12 mouse cellular contexts compared by ENCODE assay signal in the genomic region with DNA sequence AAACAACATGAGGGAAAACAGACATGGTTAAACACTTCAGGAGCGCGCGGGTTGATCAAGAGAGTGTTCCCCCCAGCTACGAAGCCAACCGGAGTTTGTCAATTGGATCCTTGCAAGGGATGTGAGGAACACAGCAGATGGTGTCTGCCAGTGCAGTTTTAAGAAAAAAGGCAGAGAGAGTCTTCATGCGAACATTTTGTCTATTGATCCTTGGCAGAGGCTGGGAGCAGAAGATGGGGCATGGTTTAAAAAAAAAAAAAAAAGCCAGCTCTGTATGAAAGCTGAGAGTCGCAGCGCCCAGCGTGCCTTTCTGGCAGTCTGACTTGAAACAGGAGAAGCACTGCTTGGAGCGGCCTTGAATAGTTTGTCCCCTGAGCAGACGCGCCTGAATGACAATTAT. TPM values are rescaled to one million over a fixed set of nuclear protein-coding genes. Genes with fewer than 3 reads are reported as not detected.
A peak's percentile ranks its signal among the peaks of the same experiment; 100 is the strongest.
DNase-seq lines count a peak whose midpoint lies in the region; ATAC-seq lines count a peak whose summit lies in the region.
"Had no signal": no experiment of that assay in that cellular context is flagged by ENCODE, and none has a peak within 500 bp of the region (broad histone marks: within the 10 kb centered on the region; RNA-seq: fewer than 3 reads in every experiment).

No protein-coding gene starts in this region.

- WGBS in forebrain, embryonic 16.5 days: 43% methylated on average over 12 of the region's 12 CpGs
- WGBS in intestine, embryonic 15.5 days: 73% methylated on average over 12 of the region's 12 CpGs

- peak overlapping the region; percentile 17 for H3K27ac ChIP-seq in forebrain, embryonic 16.5 days (ENCODE audit: low read length)
- H3K27ac ChIP-seq in intestine, embryonic 15.5 days: no peak overlapping the region
- H3K27ac ChIP-seq: liver, embryonic 12.5 days had no signal

- intact Hi-C loops in gastrocnemius, postnatal 14 days (cut with DNase I; ENCODE audit: low total_unique reads): no loop called here
- intact Hi-C loops in gastrocnemius, postnatal 36 days (cut with DNase I): no loop called here

- ATAC-seq in forebrain, embryonic 16.5 days: peak; percentile 82
- no peak for ATAC-seq in intestine, embryonic 15.5 days
- no peak for ATAC-seq in cerebellum, adult (ENCODE audit: insufficient number of reproducible peaks, low FRiP score, low TSS enrichment)
- ATAC-seq: liver, embryonic 12.5 days had no signal

- no peaks in the 10 kb centered on the region for H3K9me3 ChIP-seq in forebrain, embryonic 16.5 days (ENCODE audit: control insufficient read depth, low read length)
- no peaks in the 10 kb centered on the region for H3K9me3 ChIP-seq in intestine, embryonic 15.5 days
- H3K9me3 ChIP-seq: liver, embryonic 12.5 days had no signal

- no peaks in the 10 kb centered on the region for H3K27me3 ChIP-seq in forebrain, embryonic 16.5 days (replicated peaks; ENCODE audit: control insufficient read depth, insufficient read depth, low read length)
- no peaks in the 10 kb centered on the region for H3K27me3 ChIP-seq in intestine, embryonic 15.5 days (replicated peaks)
- H3K27me3 ChIP-seq: liver, embryonic 12.5 days had no signal

- no peaks in the 10 kb centered on the region for H3K36me3 ChIP-seq in forebrain, embryonic 16.5 days (ENCODE audit: control insufficient read depth, insufficient read depth)
- no peaks in the 10 kb centered on the region for H3K36me3 ChIP-seq in intestine, embryonic 15.5 days
- H3K36me3 ChIP-seq: liver, embryonic 12.5 days had no signal

- peak; percentile 12 for DNase-seq in gastrocnemius, postnatal 14 days
- DNase-seq in gastrocnemius, postnatal 36 days: no peak
- DNase-seq in brain, adult 2 months (ENCODE audit: low read depth, low spot score): peak; percentile 75
- DNase-seq in right cerebral cortex, postnatal 10 days (ENCODE audit: low spot score in 2 of 2): peak; percentile 53 to 58
- DNase-seq: heart, adult 18-20 months; heart, postnatal 10 days; lung, postnatal 10 days; thymus, postnatal 4 days had no signal

- H3K4me2 ChIP-seq in forebrain, embryonic 16.5 days (ENCODE audit: low read length): no peak overlapping the region
- H3K4me2 ChIP-seq in intestine, embryonic 15.5 days (replicated peaks): no peak overlapping the region
- H3K4me2 ChIP-seq: liver, embryonic 12.5 days had no signal

- H3K4me3 ChIP-seq in forebrain, embryonic 16.5 days (replicated peaks; ENCODE audit: low read length): no peak overlapping the region
- no peak overlapping the region for H3K4me3 ChIP-seq in intestine, embryonic 15.5 days (replicated peaks)
- H3K4me3 ChIP-seq: liver, embryonic 12.5 days had no signal

- H3K4me1 ChIP-seq in forebrain, embryonic 16.5 days (replicated peaks; ENCODE audit: control insufficient read depth, insufficient read depth, low read length): peaks cover 5% of the 10 kb centered on the region; the same call in 1 of the 2 replicates
- H3K4me1 ChIP-seq in intestine, embryonic 15.5 days (replicated peaks): no peaks in the 10 kb centered on the region
- H3K4me1 ChIP-seq: liver, embryonic 12.5 days had no signal

- no peak overlapping the region for H3K9ac ChIP-seq in forebrain, embryonic 16.5 days (replicated peaks; ENCODE audit: low read depth, low read length)
- no peak overlapping the region for H3K9ac ChIP-seq in intestine, embryonic 15.5 days
- H3K9ac ChIP-seq: liver, embryonic 12.5 days had no signal

RNA-seq across cellular contexts. Expression of a gene that starts 23.3 kb away (rescaled TPM):
- total RNA-seq in gastrocnemius, postnatal 14 days (2021): 10 to 100 TPM; 25.4 to 27.0 TPM
- total RNA-seq in gastrocnemius, postnatal 36 days (2021): 10 to 100 TPM; 25.6 to 27.0 TPM
- polyA plus RNA-seq in forebrain, embryonic 16.5 days (2015; fragmentation: Nextera tagmentation; extraction: Ambion mirVana): 51.8 and 58.0 TPM in 2 replicates
- polyA plus RNA-seq in intestine, embryonic 15.5 days (2015; fragmentation: Nextera tagmentation; extraction: Ambion mirVana): 91.4 and 95.6 TPM in 2 replicates

Comparison
In these comparisons a context has a peak if more than half of its experiments do, and no peak if none do; other contexts are left out.
1. DNase-seq: peak in gastrocnemius, postnatal 14 days (single experiment), brain, adult 2 months (single experiment) and right cerebral cortex, postnatal 10 days (2 of 2); none in gastrocnemius, postnatal 36 days (0 of 2).